Mouse (Mus musculus) embryonic fibroblast, embryonic 13.5 days (primary cell): ENCODE results near the gene Coq7. TPM values are rescaled to one million over a fixed set of nuclear protein-coding genes. Genes with fewer than 3 reads are reported as not detected.
A peak's percentile ranks its signal among the peaks of the same experiment; 100 is the strongest.

Experiments
- H3K27ac ChIP-seq: 2 replicates; pipeline ENCODE4 v1.5.1; 2012; ENCODE audit warnings: low read length, control low read depth, inconsistent platforms; ENCODE audit not compliant: insufficient read depth
- H3K4me1 ChIP-seq: 2 replicates; pipeline ENCODE4 v1.6.1; 2011; ENCODE audit warnings: low read length; ENCODE audit not compliant: control insufficient read depth, insufficient read depth
- H3K4me3 ChIP-seq: 2 replicates; pipeline ENCODE4 v1.5.1; 2011; ENCODE audit warnings: mild to moderate bottlenecking, control low read depth, low read length; ENCODE audit not compliant: insufficient read depth
- CTCF ChIP-seq: IDR thresholded peaks from 2 replicates; pipeline ENCODE4 v1.5.1; 2011; ENCODE audit warnings: mild to moderate bottlenecking, control low read depth, low read length, moderate library complexity, borderline replicate concordance; ENCODE audit not compliant: insufficient read depth
- POLR2A ChIP-seq: IDR thresholded peaks from 2 replicates; pipeline ENCODE4 v1.6.1; 2011; ENCODE audit warnings: low read depth, mild to moderate bottlenecking, control low read depth, low read length, moderate library complexity
- polyA plus RNA-seq: library from polyadenylated mRNA; stranded (reverse); fragments of >200 nt; gene quantifications from 2 replicates; pipeline ENCODE4 v1.2.4, GENCODE M21; 2011; ENCODE audit warnings: low read depth; ENCODE audit not compliant: missing spikeins, insufficient read length

The Coq7 gene
- polyA plus RNA-seq, 1 experiment, result 14.5 TPM

GRCm38 (mm10) chr7:118483996-118484395, 49.2 kb downstream of the Coq7 start:
- Histone ChIP-seq H3K4me3 (no peak overlapping the region), H3K27ac (no peak overlapping the region), H3K4me1 (peaks cover 29% of the 10 kb centered on the region)
- TF ChIP-seq CTCF (no peak), POLR2A (peak; percentile 22; the same call in 1 of the 2 replicates)

GRCm38 (mm10) chr7:118482001-118482400, 51.2 kb downstream of the Coq7 start:
- TF ChIP-seq POLR2A, result no peak
- no peak for TF ChIP-seq CTCF
- H3K27ac ChIP-seq, result peak overlapping the region; percentile 82
- H3K4me3 ChIP-seq, result no peak overlapping the region
- H3K4me1 ChIP-seq, result peaks cover 34% of the 10 kb centered on the region

- H3K4me1 ChIP-seq, result peaks cover 30% of the 10 kb centered on the region
- no peak overlapping the region for H3K4me3 ChIP-seq
- TF ChIP-seq CTCF (no peak), POLR2A (no peak)
- H3K27ac ChIP-seq, result peak overlapping the region; percentile 82
Observed at GRCm38 (mm10) chr7:118481047-118481810, 51.9 kb downstream of the Coq7 start.

- peaks cover 30% of the 10 kb centered on the region for H3K4me1 ChIP-seq
- H3K4me3 ChIP-seq, result no peak overlapping the region
- TF ChIP-seq CTCF, result no peak
- no peak for TF ChIP-seq POLR2A
- peak overlapping the region; percentile 82 for H3K27ac ChIP-seq
Observed at GRCm38 (mm10) chr7:118480160-118480709, 52.9 kb downstream of the Coq7 start.

- H3K27ac ChIP-seq, result peak overlapping the region; percentile 81
- peaks cover 30% of the 10 kb centered on the region for H3K4me1 ChIP-seq
- no peak for TF ChIP-seq POLR2A
- no peak for TF ChIP-seq CTCF
- H3K4me3 ChIP-seq, result no peak overlapping the region
Observed at GRCm38 (mm10) chr7:118478835-118479312, 54.3 kb downstream of the Coq7 start.

GRCm38 (mm10) chr7:118476428-118476827, 56.7 kb downstream of the Coq7 start:
- Histone ChIP-seq H3K4me3 (no peak overlapping the region), H3K27ac (no peak overlapping the region), H3K4me1 (peaks cover 22% of the 10 kb centered on the region)
- TF ChIP-seq CTCF, result no peak
- TF ChIP-seq POLR2A, result no peak

GRCm38 (mm10) chr7:118475008-118475705, 58.0 kb downstream of the Coq7 start:
- Histone ChIP-seq H3K4me3 (no peak overlapping the region), H3K27ac (no peak overlapping the region), H3K4me1 (peaks cover 11% of the 10 kb centered on the region; the same call in 1 of the 2 replicates)
- TF ChIP-seq POLR2A (no peak), CTCF (no peak)

GRCm38 (mm10) chr7:118472886-118473285, 60.3 kb downstream of the Coq7 start:
- TF ChIP-seq POLR2A (no peak), CTCF (no peak)
- Histone ChIP-seq H3K4me1 (no peaks in the 10 kb centered on the region), H3K27ac (no peak overlapping the region), H3K4me3 (no peak overlapping the region)

GRCm38 (mm10) chr7:118468060-118468459, 65.1 kb downstream of the Coq7 start:
- H3K4me3 ChIP-seq, result no peak overlapping the region
- no peak overlapping the region for H3K27ac ChIP-seq
- peaks cover under 1% of the 10 kb centered on the region; the same call in 1 of the 2 replicates for H3K4me1 ChIP-seq
- TF ChIP-seq CTCF (no peak), POLR2A (no peak)

GRCm38 (mm10) chr7:118464432-118464831, 68.7 kb downstream of the Coq7 start:
- TF ChIP-seq CTCF (no peak), POLR2A (no peak)
- Histone ChIP-seq H3K4me3 (no peak overlapping the region), H3K27ac (no peak overlapping the region), H3K4me1 (peaks cover 3% of the 10 kb centered on the region; the same call in 1 of the 2 replicates)
